In genomic region chr15:93005751-93006231, GRCm38 (mm10) we compare ENCODE assay signal across 9 mouse cellular contexts.
A peak's percentile ranks its signal among the peaks of the same experiment; 100 is the strongest.
DNase-seq lines count a peak whose midpoint lies in the region; ATAC-seq and TF ChIP-seq lines count a peak whose summit lies in the region.
"Had no signal": no experiment of that assay in that cellular context is flagged by ENCODE, and none has a peak within 500 bp of the region (broad histone marks: within the 10 kb centered on the region; RNA-seq: fewer than 3 reads in every experiment).

No protein-coding gene starts in this region.

- H3K4me3 ChIP-seq in intestine, postnatal 0 days (ENCODE audit: low read depth, low read length) = no peak overlapping the region
- no peak overlapping the region for H3K4me3 ChIP-seq in forebrain, embryonic 13.5 days

- TF ChIP-seq CTCF in intestine, postnatal 0 days (IDR thresholded peaks at IDR 0.05; ENCODE audit: low read depth) = no peak

- no peaks in the 10 kb centered on the region for H3K27me3 ChIP-seq in intestine, postnatal 0 days (replicated peaks; ENCODE audit: control insufficient read depth, insufficient read depth, low read length)
- H3K27me3 ChIP-seq in forebrain, embryonic 13.5 days = no peaks in the 10 kb centered on the region

- 25% methylated on average over 7 of the region's 7 CpGs for WGBS in intestine, postnatal 0 days
- 52% methylated on average over 7 of the region's 7 CpGs for WGBS in forebrain, embryonic 13.5 days

- no peak overlapping the region for H3K4me2 ChIP-seq in intestine, postnatal 0 days (replicated peaks; ENCODE audit: low read depth)
- H3K4me2 ChIP-seq in forebrain, embryonic 13.5 days = no peak overlapping the region

- peak; percentile 39 for DNase-seq in urinary bladder, postnatal 14 days (ENCODE audit: low spot score)
- DNase-seq in urinary bladder, postnatal 25 days (ENCODE audit: low spot score) = no peak
- peak; percentile 56 to 70 for DNase-seq in heart, adult 9 months (ENCODE audit: low spot score in 2 of 2)
- DNase-seq in spleen, postnatal 10 days (ENCODE audit: low spot score in 2 of 2) = no peak
- no peak for DNase-seq in lung, adult 18-20 months
- DNase-seq: gastrocnemius, postnatal 25 days had no signal

- H3K27ac ChIP-seq in intestine, postnatal 0 days (ENCODE audit: low read depth, low read length) = no peak overlapping the region
- no peak overlapping the region for H3K27ac ChIP-seq in forebrain, embryonic 13.5 days

- ATAC-seq in intestine, postnatal 0 days = 0 out of 2 replicates have a peak, but pooled peaks have one; percentile 19
- no peak for ATAC-seq in CD4-positive, CD25-positive, alpha-beta regulatory T cell, adult 4 months
- no peak for ATAC-seq in forebrain, embryonic 13.5 days

- H3K9me3 ChIP-seq in intestine, postnatal 0 days (ENCODE audit: control insufficient read depth) = no peaks in the 10 kb centered on the region
- no peaks in the 10 kb centered on the region for H3K9me3 ChIP-seq in forebrain, embryonic 13.5 days (replicated peaks)

- H3K9ac ChIP-seq in intestine, postnatal 0 days (ENCODE audit: low read depth, low read length) = no peak overlapping the region
- no peak overlapping the region for H3K9ac ChIP-seq in forebrain, embryonic 13.5 days

- H3K36me3 ChIP-seq in intestine, postnatal 0 days (ENCODE audit: control insufficient read depth, insufficient read depth) = no peaks in the 10 kb centered on the region
- H3K36me3 ChIP-seq in forebrain, embryonic 13.5 days (ENCODE audit: poor library complexity, severe bottlenecking) = no peaks in the 10 kb centered on the region

- H3K4me1 ChIP-seq in intestine, postnatal 0 days (replicated peaks; ENCODE audit: control insufficient read depth, insufficient read depth, low read length) = no peaks in the 10 kb centered on the region
- peaks cover 24% of the 10 kb centered on the region for H3K4me1 ChIP-seq in forebrain, embryonic 13.5 days

Comparison
In these comparisons a context has a peak if more than half of its experiments do, and no peak if none do; other contexts are left out.
1. DNase-seq: peak in urinary bladder, postnatal 14 days (single experiment) and heart, adult 9 months (2 of 2); none in urinary bladder, postnatal 25 days (single experiment), spleen, postnatal 10 days (0 of 2) and lung, adult 18-20 months (0 of 2).